8 mouse cellular contexts compared by ENCODE assay signal in genomic region chr16:44357571-44358268, GRCm38 (mm10). TPM values are rescaled to one million over a fixed set of nuclear protein-coding genes. Genes with fewer than 3 reads are reported as not detected.
DNase-seq lines count a peak whose midpoint lies in the region; ATAC-seq and TF ChIP-seq lines count a peak whose summit lies in the region.

No protein-coding gene starts in this region.

- no peak overlapping the region for H3K27ac ChIP-seq in limb, embryonic 14.5 days (replicated peaks; ENCODE audit: low read depth, low read length)
- H3K27ac ChIP-seq in limb, embryonic 10.5 days, result no peak overlapping the region

- H3K4me1 ChIP-seq in limb, embryonic 14.5 days (ENCODE audit: control insufficient read depth, insufficient read depth, low read length), result no peaks in the 10 kb centered on the region
- H3K4me1 ChIP-seq in limb, embryonic 10.5 days, result no peaks in the 10 kb centered on the region

- H3K9me3 ChIP-seq in limb, embryonic 14.5 days (ENCODE audit: control insufficient read depth, low read length), result no peaks in the 10 kb centered on the region
- H3K9me3 ChIP-seq in limb, embryonic 10.5 days (replicated peaks), result no peaks in the 10 kb centered on the region

- DNase-seq in limb, embryonic 14.5 days (ENCODE audit: low spot score), result peak; percentile 34
- DNase-seq in limb, embryonic 10.5 days (ENCODE audit: low spot score), result no peak
- DNase-seq in kidney, adult 8-10 months, result peak; percentile 17 to 35
- no peak for DNase-seq in right cerebral cortex, postnatal 4 days
- no peak for DNase-seq in left cerebral cortex, postnatal 36 days (ENCODE audit: low spot score in 2 of 2)
- no peak for DNase-seq in cerebellum, postnatal 25 days

- no peak overlapping the region for H3K9ac ChIP-seq in limb, embryonic 14.5 days (ENCODE audit: low read depth, low read length, severe bottlenecking)

- intact Hi-C loops in left cerebral cortex, postnatal 36 days (cut with DNase I), result no loop called here

- no peaks in the 10 kb centered on the region for H3K27me3 ChIP-seq in limb, embryonic 14.5 days (ENCODE audit: control insufficient read depth, insufficient read depth, low read length)
- H3K27me3 ChIP-seq in limb, embryonic 10.5 days (ENCODE audit: low read depth, poor library complexity, severe bottlenecking), result no peaks in the 10 kb centered on the region

- H3K4me2 ChIP-seq in limb, embryonic 14.5 days (replicated peaks; ENCODE audit: low read depth, low read length, severe bottlenecking), result no peak overlapping the region

- H3K4me3 ChIP-seq in limb, embryonic 14.5 days (replicated peaks; ENCODE audit: low read length), result no peak overlapping the region
- no peak overlapping the region for H3K4me3 ChIP-seq in limb, embryonic 10.5 days

- peaks cover 12% of the 10 kb centered on the region for H3K36me3 ChIP-seq in limb, embryonic 14.5 days (ENCODE audit: control insufficient read depth, insufficient read depth, low read length)
- peaks cover 34% of the 10 kb centered on the region for H3K36me3 ChIP-seq in limb, embryonic 10.5 days

- TF ChIP-seq POLR2A in limb, embryonic 14.5 days (IDR thresholded peaks at IDR 0.05; ENCODE audit: borderline replicate concordance, extremely low read depth, insufficient read depth, insufficient read length), result no peak

- ATAC-seq in limb, embryonic 14.5 days (ENCODE audit: low FRiP score, low read depth), result no peak
- ATAC-seq in erythroblast, adult 5-6 weeks (replicated peaks; ENCODE audit: low FRiP score, poor library complexity, severe bottlenecking), result peak; percentile 100
- peak; percentile 97 for ATAC-seq in megakaryocyte, adult 5-6 weeks (ENCODE audit: poor library complexity, severe bottlenecking)

- WGBS in limb, embryonic 14.5 days, result 72% methylated on average over 4 of the region's 4 CpGs
- 77% methylated on average over 4 of the region's 4 CpGs for WGBS in limb, embryonic 10.5 days

RNA-seq across cellular contexts. Expression of gene Spice1, which starts 10.8 kb away (rescaled TPM):
- polyA plus RNA-seq in limb, embryonic 14.5 days (2012; rRNA removed), result 30.0 and 34.4 TPM in 2 replicates
- 25.6 and 28.9 TPM in 2 replicates for polyA plus RNA-seq in limb, embryonic 14.5 days (2014; fragmentation: Nextera tagmentation; extraction: Ambion mirVana)
- polyA plus RNA-seq in limb, embryonic 10.5 days (2016; fragmentation: Nextera tagmentation; extraction: Ambion mirVana), result 27.5 and 31.2 TPM in 2 replicates
- total RNA-seq in erythroblast, adult 5-6 weeks (2015; ENCODE audit: low replicate concordance), result 7.3 and 20.7 TPM in 2 replicates
- 31.2 and 35.4 TPM in 2 replicates for total RNA-seq in erythroblast, adult 5-6 weeks (2017; ENCODE audit: low replicate concordance)
- total RNA-seq in megakaryocyte, adult 5-6 weeks (2015), result 14.8 and 17.9 TPM in 2 replicates
- 12.7 and 23.5 TPM in 2 replicates for total RNA-seq in megakaryocyte, adult 5-6 weeks (2017)
- 10 to 100 TPM; 15.7 to 21.0 TPM for total RNA-seq in left cerebral cortex, postnatal 36 days (2021)

RNA-seq across cellular contexts. Expression of gene Sidt1, which starts 24.7 kb away (rescaled TPM):
- polyA plus RNA-seq in limb, embryonic 14.5 days (2012; rRNA removed), result 0.79 and 1.1 TPM in 2 replicates
- polyA plus RNA-seq in limb, embryonic 14.5 days (2014; fragmentation: Nextera tagmentation; extraction: Ambion mirVana), result 0.12 and 0.40 TPM in 2 replicates
- not detected in 2 replicates for polyA plus RNA-seq in limb, embryonic 10.5 days (2016; fragmentation: Nextera tagmentation; extraction: Ambion mirVana)
- 0.19 and 1.0 TPM in 2 replicates for total RNA-seq in erythroblast, adult 5-6 weeks (2015; ENCODE audit: low replicate concordance)
- total RNA-seq in erythroblast, adult 5-6 weeks (2017; ENCODE audit: low replicate concordance), result not detected in 2 replicates
- 0.07 and 1.5 TPM in 2 replicates for total RNA-seq in megakaryocyte, adult 5-6 weeks (2015)
- total RNA-seq in megakaryocyte, adult 5-6 weeks (2017), result 0.29 and 0.73 TPM in 2 replicates
- 10 to 100 TPM; 49.8 to 53.8 TPM for total RNA-seq in left cerebral cortex, postnatal 36 days (2021)

RNA-seq across cellular contexts. Expression of gene Cfap44, which starts 36.9 kb away (rescaled TPM):
- polyA plus RNA-seq in limb, embryonic 14.5 days (2012; rRNA removed), result 0.36 and 0.47 TPM in 2 replicates
- 0.66 and 1.9 TPM in 2 replicates for polyA plus RNA-seq in limb, embryonic 14.5 days (2014; fragmentation: Nextera tagmentation; extraction: Ambion mirVana)
- 0.06 and 0.26 TPM in 2 replicates for polyA plus RNA-seq in limb, embryonic 10.5 days (2016; fragmentation: Nextera tagmentation; extraction: Ambion mirVana)
- total RNA-seq in erythroblast, adult 5-6 weeks (2015; ENCODE audit: low replicate concordance), result not detected in 2 replicates
- not detected in 2 replicates for total RNA-seq in erythroblast, adult 5-6 weeks (2017; ENCODE audit: low replicate concordance)
- total RNA-seq in megakaryocyte, adult 5-6 weeks (2015), result not detected in 2 replicates
- total RNA-seq in megakaryocyte, adult 5-6 weeks (2017), result 0.07 TPM in 1 of 2 replicates, not detected in the other
- total RNA-seq in left cerebral cortex, postnatal 36 days (2021), result 1 to 10 TPM; 2.9 to 4.3 TPM

Comparison
In these comparisons a context has a peak if more than half of its experiments do, and no peak if none do; other contexts are left out.
1. DNase-seq: peak in limb, embryonic 14.5 days (single experiment) and kidney, adult 8-10 months (2 of 2); none in limb, embryonic 10.5 days (single experiment), right cerebral cortex, postnatal 4 days (single experiment), left cerebral cortex, postnatal 36 days (0 of 2) and cerebellum, postnatal 25 days (0 of 2).
2. RNA of gene Sidt1, which starts 24.7 kb away (total RNA-seq): 49.8 to 53.8 TPM in left cerebral cortex, postnatal 36 days; 0.07 to 1.5 TPM in megakaryocyte, adult 5-6 weeks and 0.19 to 1.0 TPM in erythroblast, adult 5-6 weeks; every median in the first group is over 10 times any median in the second.